Mouse (Mus musculus) testis, adult 2 months (tissue): ENCODE measurements at regions not wholly inside any gene's neighbourhood (a gene's known extent, or its start where the extent isn't known, plus 50 kb on each side); places are given as distances from the start of the nearest gene placed in this dataset.

Experiments
- CTCF ChIP-seq: fragments of 200-500 bp; IDR thresholded peaks from 2 replicates; pipeline ENCODE4 v1.5.1; 2012; ENCODE audit warnings: low read depth, mild to moderate bottlenecking, inconsistent platforms, low read length, moderate library complexity; ENCODE audit not compliant: control insufficient read depth, insufficient read depth, insufficient replicate concordance
- POLR2A ChIP-seq: fragments of 200-500 bp; IDR thresholded peaks from 2 replicates; pipeline ENCODE4 v1.6.1; 2012; ENCODE audit warnings: low read depth, mild to moderate bottlenecking, inconsistent platforms, low read length, moderate library complexity; ENCODE audit not compliant: control insufficient read depth

DNA sequence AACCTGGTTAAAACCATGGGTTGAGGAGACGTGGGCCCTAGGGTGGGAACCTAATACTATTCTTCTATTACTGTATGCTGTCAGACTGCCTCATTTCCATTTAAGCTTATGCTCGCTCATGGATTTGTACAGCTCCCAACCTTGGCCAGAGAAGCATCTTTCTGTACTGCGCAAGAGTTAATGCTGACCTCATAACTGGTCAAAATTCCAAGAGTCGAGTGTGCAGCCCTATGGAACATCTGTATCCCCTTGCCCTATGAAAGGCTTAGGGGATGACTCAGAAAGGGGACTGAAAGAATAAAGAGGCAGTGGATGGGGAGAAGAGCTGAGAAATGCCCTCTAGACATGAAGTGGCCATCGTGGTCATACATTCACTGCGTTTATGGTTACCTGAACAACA, 218.7 kb upstream of the Cnr1 start:
- no peak for TF ChIP-seq CTCF
- TF ChIP-seq POLR2A: no peak
